Mouse (Mus musculus): ENCODE data around the gene Rbms1.

GRCm38 (mm10) chr2:60882202-60883042 is 80.6 kb downstream of the Rbms1 start:
- TF ChIP-seq CTCF (IDR thresholded peaks at IDR 0.05; ENCODE audit: insufficient read depth, low read length): no peak
- TF ChIP-seq POLR2A (IDR thresholded peaks at IDR 0.05; ENCODE audit: borderline replicate concordance, extremely low read depth, low read depth, low read length): no peak
